Mouse (Mus musculus): ENCODE measurements at regions not wholly inside any gene's neighbourhood (a gene's known extent, or its start where the extent isn't known, plus 50 kb on each side); places are given as distances from the start of the nearest gene placed in this dataset.

GRCm38 (mm10) chr3:58227322-58227627 is 187.2 kb upstream of the Tsc22d2 start:
- Histone ChIP-seq H3K36me3 (ENCODE audit: control insufficient read depth, insufficient read depth, low read length, poor library complexity, severe bottlenecking) (no peaks in the 10 kb centered on the region), H3K27ac (ENCODE audit: insufficient read depth, low read depth, low read length, poor library complexity, severe bottlenecking) (no peak overlapping the region), H3K9me3 (ENCODE audit: control insufficient read depth, insufficient read depth, low read depth, low read length) (no peaks in the 10 kb centered on the region), H3K4me1 (ENCODE audit: control insufficient read depth in 2 of 2, insufficient read depth in 2 of 2, low read length in 2 of 2, poor library complexity in 1 of 2) (no peaks in the 10 kb centered on the region), H3K9ac (ENCODE audit: insufficient read depth, low read depth, low read length, poor library complexity, severe bottlenecking) (no peak overlapping the region), H3K4me3 (ENCODE audit: insufficient read depth in 1 of 2, low read depth in 1 of 2, low read length in 2 of 2, poor library complexity in 1 of 2, severe bottlenecking in 1 of 2) (no peak overlapping the region)
- no peak for TF ChIP-seq HCFC1 (IDR thresholded peaks at IDR 0.05; ENCODE audit: borderline replicate concordance, insufficient read depth, low read length)
- TF ChIP-seq MAFK (IDR thresholded peaks at IDR 0.05; ENCODE audit: insufficient read depth, low read depth, low read length): no peak
- TF ChIP-seq ZC3H11A (IDR thresholded peaks at IDR 0.05; ENCODE audit: borderline replicate concordance, low read depth, low read length): no peak
- TF ChIP-seq CHD2 (IDR thresholded peaks at IDR 0.05; ENCODE audit: low read depth, low read length): no peak
- no peak for TF ChIP-seq ZNF384 (IDR thresholded peaks at IDR 0.05; ENCODE audit: low read depth, low read length)
- DNase-seq (ENCODE audit: low read depth, low spot score): no peak
- in situ Hi-C loops (cut with MboI; ENCODE audit: low sequenced_read_pairs in 2 of 2, unreplicated experiment in 2 of 2): no loop called here

- H3K36me3 ChIP-seq (ENCODE audit: control insufficient read depth, insufficient read depth, low read length, poor library complexity, severe bottlenecking): no peaks in the 10 kb centered on the region
- no peak overlapping the region for H3K27ac ChIP-seq (ENCODE audit: insufficient read depth, low read depth, low read length, poor library complexity, severe bottlenecking)
- no peak for DNase-seq (ENCODE audit: low read depth, low spot score)
- TF ChIP-seq HCFC1 (IDR thresholded peaks at IDR 0.05; ENCODE audit: borderline replicate concordance, insufficient read depth, low read length) (no peak), ZNF384 (IDR thresholded peaks at IDR 0.05; ENCODE audit: low read depth, low read length) (no peak), CHD2 (IDR thresholded peaks at IDR 0.05; ENCODE audit: low read depth, low read length) (no peak), MAFK (IDR thresholded peaks at IDR 0.05; ENCODE audit: insufficient read depth, low read depth, low read length) (no peak), ZC3H11A (IDR thresholded peaks at IDR 0.05; ENCODE audit: borderline replicate concordance, low read depth, low read length) (no peak)
- no peak overlapping the region for H3K4me3 ChIP-seq (ENCODE audit: insufficient read depth in 1 of 2, low read depth in 1 of 2, low read length in 2 of 2, poor library complexity in 1 of 2, severe bottlenecking in 1 of 2)
- no peaks in the 10 kb centered on the region for H3K9me3 ChIP-seq (ENCODE audit: control insufficient read depth, insufficient read depth, low read depth, low read length)
- in situ Hi-C loops (cut with MboI; ENCODE audit: low sequenced_read_pairs in 2 of 2, unreplicated experiment in 2 of 2): no loop called here
- H3K9ac ChIP-seq (ENCODE audit: insufficient read depth, low read depth, low read length, poor library complexity, severe bottlenecking): no peak overlapping the region
- H3K4me1 ChIP-seq (ENCODE audit: control insufficient read depth in 2 of 2, insufficient read depth in 2 of 2, low read length in 2 of 2, poor library complexity in 1 of 2): no peaks in the 10 kb centered on the region
Observed at GRCm38 (mm10) chr3:58228189-58228588, 186.3 kb upstream of the Tsc22d2 start.

- Histone ChIP-seq H3K4me1 (ENCODE audit: control insufficient read depth in 2 of 2, insufficient read depth in 2 of 2, low read length in 2 of 2, poor library complexity in 1 of 2) (no peaks in the 10 kb centered on the region), H3K36me3 (ENCODE audit: control insufficient read depth, insufficient read depth, low read length, poor library complexity, severe bottlenecking) (no peaks in the 10 kb centered on the region), H3K4me3 (ENCODE audit: insufficient read depth in 1 of 2, low read depth in 1 of 2, low read length in 2 of 2, poor library complexity in 1 of 2, severe bottlenecking in 1 of 2) (no peak overlapping the region), H3K9ac (ENCODE audit: insufficient read depth, low read depth, low read length, poor library complexity, severe bottlenecking) (no peak overlapping the region), H3K27ac (ENCODE audit: insufficient read depth, low read depth, low read length, poor library complexity, severe bottlenecking) (no peak overlapping the region), H3K9me3 (ENCODE audit: control insufficient read depth, insufficient read depth, low read depth, low read length) (no peaks in the 10 kb centered on the region)
- TF ChIP-seq CHD2 (IDR thresholded peaks at IDR 0.05; ENCODE audit: low read depth, low read length) (no peak), HCFC1 (IDR thresholded peaks at IDR 0.05; ENCODE audit: borderline replicate concordance, insufficient read depth, low read length) (no peak), ZC3H11A (IDR thresholded peaks at IDR 0.05; ENCODE audit: borderline replicate concordance, low read depth, low read length) (no peak), ZNF384 (IDR thresholded peaks at IDR 0.05; ENCODE audit: low read depth, low read length) (no peak), MAFK (IDR thresholded peaks at IDR 0.05; ENCODE audit: insufficient read depth, low read depth, low read length) (no peak)
- in situ Hi-C loops (cut with MboI; ENCODE audit: low sequenced_read_pairs in 2 of 2, unreplicated experiment in 2 of 2): no loop called here
- DNase-seq (ENCODE audit: low read depth, low spot score): no peak
Observed at GRCm38 (mm10) chr3:58231746-58232145, 182.8 kb upstream of the Tsc22d2 start.

GRCm38 (mm10) chr3:58233296-58233695 is 181.2 kb upstream of the Tsc22d2 start:
- no peak for TF ChIP-seq MAFK (IDR thresholded peaks at IDR 0.05; ENCODE audit: insufficient read depth, low read depth, low read length)
- no peak for TF ChIP-seq ZNF384 (IDR thresholded peaks at IDR 0.05; ENCODE audit: low read depth, low read length)
- TF ChIP-seq CHD2 (IDR thresholded peaks at IDR 0.05; ENCODE audit: low read depth, low read length): no peak
- no peak for TF ChIP-seq HCFC1 (IDR thresholded peaks at IDR 0.05; ENCODE audit: borderline replicate concordance, insufficient read depth, low read length)
- no peak for TF ChIP-seq ZC3H11A (IDR thresholded peaks at IDR 0.05; ENCODE audit: borderline replicate concordance, low read depth, low read length)
- H3K4me1 ChIP-seq (ENCODE audit: control insufficient read depth in 2 of 2, insufficient read depth in 2 of 2, low read length in 2 of 2, poor library complexity in 1 of 2): no peaks in the 10 kb centered on the region
- in situ Hi-C loops (cut with MboI; ENCODE audit: low sequenced_read_pairs in 2 of 2, unreplicated experiment in 2 of 2): no loop called here

More at GRCm38 (mm10) chr3:58233296-58233695, 181.2 kb upstream of the Tsc22d2 start:
- Histone ChIP-seq H3K9me3 (ENCODE audit: control insufficient read depth, insufficient read depth, low read depth, low read length) (no peaks in the 10 kb centered on the region), H3K27ac (ENCODE audit: insufficient read depth, low read depth, low read length, poor library complexity, severe bottlenecking) (no peak overlapping the region), H3K9ac (ENCODE audit: insufficient read depth, low read depth, low read length, poor library complexity, severe bottlenecking) (no peak overlapping the region), H3K36me3 (ENCODE audit: control insufficient read depth, insufficient read depth, low read length, poor library complexity, severe bottlenecking) (no peaks in the 10 kb centered on the region), H3K4me3 (ENCODE audit: insufficient read depth in 1 of 2, low read depth in 1 of 2, low read length in 2 of 2, poor library complexity in 1 of 2, severe bottlenecking in 1 of 2) (no peak overlapping the region)
- DNase-seq (ENCODE audit: low read depth, low spot score): no peak

Measured in ES-E14 (cell line).